Comparison of ENCODE assay signal across 1 mouse cellular context in the genomic region with DNA sequence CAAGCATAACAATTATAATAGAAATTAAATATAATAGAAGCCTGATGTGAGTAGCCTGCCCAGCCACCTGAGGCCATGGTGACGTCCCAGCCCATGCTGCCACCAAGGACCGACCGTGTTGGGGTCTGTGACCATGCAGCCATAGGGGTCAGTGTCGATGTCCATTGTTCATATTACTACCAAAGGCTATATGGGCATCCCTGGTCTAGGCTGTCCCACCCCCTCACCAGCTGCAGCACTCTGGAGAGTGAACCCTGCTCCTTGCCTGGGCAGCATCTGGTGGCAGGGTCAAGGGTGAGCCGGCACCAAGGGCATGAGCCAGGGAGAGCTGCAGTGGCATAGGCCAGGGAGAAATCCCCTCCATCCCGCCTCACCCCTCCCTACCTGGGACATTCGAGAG.
TF ChIP-seq lines count a peak whose summit lies in the region.

No protein-coding gene starts in this region.

TF ChIP-seq in ES-E14, 5 proteins besides CTCF, POLR2A, EP300 and RAD21:
- TF ChIP-seq ZC3H11A (IDR thresholded peaks at IDR 0.05; ENCODE audit: borderline replicate concordance, low read depth, low read length) (no peak), MAFK (IDR thresholded peaks at IDR 0.05; ENCODE audit: insufficient read depth, low read depth, low read length) (no peak), ZNF384 (IDR thresholded peaks at IDR 0.05; ENCODE audit: low read depth, low read length) (no peak), HCFC1 (IDR thresholded peaks at IDR 0.05; ENCODE audit: borderline replicate concordance, insufficient read depth, low read length) (no peak), CHD2 (IDR thresholded peaks at IDR 0.05; ENCODE audit: low read depth, low read length) (no peak)
